Mouse (Mus musculus) left cerebral cortex, adult 8-10 months (tissue): Measurements from ENCODE around the gene Ppp1r3f. TPM values are rescaled to one million over a fixed set of nuclear protein-coding genes. Genes with fewer than 3 reads are reported as not detected.

Source experiments
- DNase-seq, 2 experiments: peaks; one replicate each; pipeline ENCODE4 v3.0.0; 2022; ENCODE audit warnings: low spot score in 2 of 2
- total RNA-seq, 4 experiments: library from RNA; stranded (reverse); gene quantifications; 2 replicates each; pipeline ENCODE4 v1.2.4; 2022

Ppp1r3f gene
- total RNA-seq, 4 experiments from 2014 or later, result 21.4 to 30.0 (median 22.8) TPM

- no peak for DNase-seq
Measured at GRCm38 (mm10) chrX:7563076-7563475, 11.0 kb downstream of the Ppp1r3f start.

- no peak for DNase-seq
Measured at GRCm38 (mm10) chrX:7553474-7553873, 20.6 kb downstream of the Ppp1r3f start.

GRCm38 (mm10) chrX:7524961-7525360, 49.1 kb downstream of the Ppp1r3f start:
- DNase-seq, result no peak

Other genes with a start within 250 kb of the Ppp1r3f start
- 10 to 100 TPM; 13.2 to 15.4 (median 14.1) TPM for gene Usp27x, start 198.5 kb downstream of the Ppp1r3f start, total RNA-seq
- gene Foxp3, start 639 bp downstream of the Ppp1r3f start, total RNA-seq, result under 1 TPM in 1 of 4 experiments, not detected in 3; 0.18 TPM
- gene Ccdc22, start 31.2 kb upstream of the Ppp1r3f start, total RNA-seq, result 10 to 100 TPM; 25.5 to 31.1 (median 29.7) TPM
- gene Cacna1f, start 32.8 kb upstream of the Ppp1r3f start, total RNA-seq, result under 1 TPM in 3 of 4 experiments, not detected in 1; 0.07 to 0.14 (median 0.11) TPM
- gene Syp, start 64.2 kb upstream of the Ppp1r3f start, total RNA-seq, result 1,000 to 10,000 TPM; 1,778 to 2,065 (median 1,954) TPM
- 1 to 10 TPM; 1.7 to 2.9 (median 2.6) TPM for gene Prickle3, start 83.0 kb upstream of the Ppp1r3f start, total RNA-seq
- gene Plp2, start 97.1 kb upstream of the Ppp1r3f start, total RNA-seq, result 10 to 100 TPM in 2 of 4 experiments, 1 to 10 TPM in 2; 6.3 to 11.0 (median 10.2) TPM
- gene Magix, start 107.0 kb upstream of the Ppp1r3f start, total RNA-seq, result under 1 TPM in 3 of 4 experiments, not detected in 1; 0.26 to 0.46 (median 0.26) TPM
- 10 to 100 TPM; 32.9 to 36.4 (median 33.5) TPM for gene Gpkow, start 122.8 kb upstream of the Ppp1r3f start, total RNA-seq
- 10 to 100 TPM; 59.1 to 71.0 (median 67.8) TPM for gene Wdr45, start 140.1 kb upstream of the Ppp1r3f start, total RNA-seq
- gene Gm45208, start 148.0 kb upstream of the Ppp1r3f start, total RNA-seq, result under 1 TPM in 1 of 4 experiments, not detected in 3; 0.74 TPM
- gene Praf2, start 154.2 kb upstream of the Ppp1r3f start, total RNA-seq, result 100 to 1,000 TPM in 3 of 4 experiments, 10 to 100 TPM in 1; 93.3 to 107 (median 103) TPM
- 10 to 100 TPM; 15.7 to 26.0 (median 17.6) TPM for gene Ccdc120, start 176.6 kb upstream of the Ppp1r3f start, total RNA-seq
- gene Tfe3, start 188.3 kb upstream of the Ppp1r3f start, total RNA-seq, result 10 to 100 TPM; 34.5 to 36.0 (median 35.1) TPM
- gene Gripap1, start 215.5 kb upstream of the Ppp1r3f start, total RNA-seq, result 100 to 1,000 TPM; 106 to 111 (median 107) TPM
- gene Kcnd1, start 248.0 kb upstream of the Ppp1r3f start, total RNA-seq, result 10 to 100 TPM in 3 of 4 experiments, 1 to 10 TPM in 1; 7.6 to 10.9 (median 10.4) TPM